Mouse (Mus musculus) midbrain, embryonic 11.5 days (tissue): ENCODE measurements around the gene Antxr1. TPM values are rescaled to one million over a fixed set of nuclear protein-coding genes. Genes with fewer than 3 reads are reported as not detected.
A peak's percentile ranks its signal among the peaks of the same experiment; 100 is the strongest.

Source experiments
- ATAC-seq: fragments of 200-750 bp; cut with Nextera tagmentation; 2 replicates; pipeline ENCODE4 v1.8.0; 2017; ENCODE audit warnings: moderate TSS enrichment, moderate library complexity; ENCODE audit not compliant: low FRiP score
- DNase-seq: peaks from one replicate; pipeline ENCODE4 v3.0.0; 2015; ENCODE audit warnings: low spot score; ENCODE audit errors: missing footprints
- H3K27ac ChIP-seq: fragments of 300-500 bp; sonication (generic); 2 replicates; pipeline ENCODE4 v1.5.1; 2014; ENCODE audit warnings: low read depth, low read length
- H3K27me3 ChIP-seq: fragments of 300-500 bp; sonication (generic); 2 replicates; pipeline ENCODE4 v1.6.1; 2014; ENCODE audit warnings: mild to moderate bottlenecking, low read length, moderate library complexity, mixed read lengths; ENCODE audit not compliant: control insufficient read depth, insufficient read depth
- H3K36me3 ChIP-seq: fragments of 300-500 bp; sonication (generic); 2 replicates; pipeline ENCODE4 v1.6.1; 2014; ENCODE audit warnings: mild to moderate bottlenecking, low read length, moderate library complexity, mixed read lengths; ENCODE audit not compliant: control insufficient read depth, insufficient read depth
- H3K4me1 ChIP-seq: fragments of 300-500 bp; sonication (generic); 2 replicates; pipeline ENCODE4 v1.6.1; 2014; ENCODE audit warnings: low read length; ENCODE audit not compliant: control insufficient read depth, insufficient read depth
- H3K4me2 ChIP-seq: fragments of 300-500 bp; sonication (generic); 2 replicates; pipeline ENCODE4 v1.6.1; 2014; ENCODE audit warnings: mild to moderate bottlenecking, moderate library complexity
- H3K4me3 ChIP-seq: fragments of 300-500 bp; sonication (generic); 2 replicates; pipeline ENCODE4 v1.5.1; 2014; ENCODE audit warnings: low read depth, low read length
- H3K9ac ChIP-seq: fragments of 300-500 bp; sonication (generic); 2 replicates; pipeline ENCODE4 v1.6.1; 2014; ENCODE audit warnings: low read length
- H3K9me3 ChIP-seq: fragments of 300-500 bp; sonication (generic); 2 replicates; pipeline ENCODE4 v1.6.1; 2016; ENCODE audit warnings: low read length; ENCODE audit not compliant: control insufficient read depth
- WGBS: fragments of 180-500 bp; shearing (Covaris S2); extraction: QIAGEN DNeasy Blood & Tissue Kit; methylation state at CpG from one replicate; pipeline ENCODE4 v1.1.7; 2014; 5-methylcytosine and 5-hydroxymethylcytosine counted together
- polyA plus RNA-seq: library from polyadenylated mRNA; unstranded; fragments of >200 nt; fragmentation: Nextera tagmentation; extraction: Ambion mirVana; gene quantifications from 2 replicates; pipeline ENCODE4 v1.2.1, GENCODE M21; 2014

Gene Antxr1
- polyA plus RNA-seq, 1 experiment from 2014 or later, result 4.9 TPM

GRCm38 (mm10) chr6:87334361-87335090 lies 1.1 kb downstream of the Antxr1 start:
- Histone ChIP-seq H3K27ac (no peak overlapping the region), H3K4me3 (peak overlapping the region; percentile 66), H3K4me1 (peaks cover 9% of the 10 kb centered on the region), H3K27me3 (no peaks in the 10 kb centered on the region), H3K9ac (peak overlapping the region; percentile 90), H3K36me3 (no peaks in the 10 kb centered on the region), H3K4me2 (peak overlapping the region; percentile 82), H3K9me3 (no peaks in the 10 kb centered on the region)
- 11% methylated on average over 11 of the region's 11 CpGs for WGBS
- DNase-seq (peak; percentile 93), ATAC-seq (no peak)

GRCm38 (mm10) chr6:87332380-87332779 lies 3.2 kb downstream of the Antxr1 start:
- Histone ChIP-seq H3K4me3 (no peak overlapping the region), H3K4me1 (peaks cover 9% of the 10 kb centered on the region), H3K9me3 (no peaks in the 10 kb centered on the region), H3K27me3 (no peaks in the 10 kb centered on the region), H3K9ac (no peak overlapping the region), H3K4me2 (no peak overlapping the region), H3K27ac (no peak overlapping the region), H3K36me3 (no peaks in the 10 kb centered on the region)
- WGBS, result 89% methylated on average over 2 of the region's 2 CpGs
- DNase-seq (peak; percentile 78), ATAC-seq (no peak)

- Histone ChIP-seq H3K4me1 (no peaks in the 10 kb centered on the region; the same call in none of the 2 replicates), H3K27me3 (no peaks in the 10 kb centered on the region), H3K27ac (no peak overlapping the region), H3K36me3 (no peaks in the 10 kb centered on the region), H3K9ac (no peak overlapping the region), H3K9me3 (no peaks in the 10 kb centered on the region), H3K4me2 (no peak overlapping the region), H3K4me3 (no peak overlapping the region)
- DNase-seq (peak; percentile 47), ATAC-seq (no peak)
- WGBS, result 89% methylated on average over 22 of the region's 22 CpGs
Measured at GRCm38 (mm10) chr6:87328265-87329173, 7.1 kb downstream of the Antxr1 start.

GRCm38 (mm10) chr6:87326932-87327331 lies 8.7 kb downstream of the Antxr1 start:
- Histone ChIP-seq H3K27me3 (no peaks in the 10 kb centered on the region), H3K9ac (no peak overlapping the region), H3K36me3 (no peaks in the 10 kb centered on the region), H3K4me1 (no peaks in the 10 kb centered on the region), H3K4me2 (no peak overlapping the region), H3K9me3 (no peaks in the 10 kb centered on the region), H3K27ac (no peak overlapping the region), H3K4me3 (no peak overlapping the region)
- ATAC-seq, result no peak
- 93% methylated on average over 2 of the region's 2 CpGs for WGBS
- DNase-seq, result no peak

GRCm38 (mm10) chr6:87323381-87323780 lies 12.2 kb downstream of the Antxr1 start:
- no peaks in the 10 kb centered on the region for H3K36me3 ChIP-seq
- WGBS, result 93% methylated on average over 2 of the region's 2 CpGs
- H3K27ac ChIP-seq, result no peak overlapping the region
- no peaks in the 10 kb centered on the region for H3K4me1 ChIP-seq
- no peak overlapping the region for H3K4me3 ChIP-seq
- no peak overlapping the region for H3K9ac ChIP-seq
- no peaks in the 10 kb centered on the region for H3K27me3 ChIP-seq
- no peaks in the 10 kb centered on the region for H3K9me3 ChIP-seq
- H3K4me2 ChIP-seq, result no peak overlapping the region
- DNase-seq, result no peak
- ATAC-seq, result no peak

- WGBS, result 96% methylated on average over 7 of the region's 7 CpGs
- no peak overlapping the region for H3K9ac ChIP-seq
Measured at GRCm38 (mm10) chr6:87318651-87319050, 17.0 kb downstream of the Antxr1 start.

GRCm38 (mm10) chr6:87316966-87317365 lies 18.7 kb downstream of the Antxr1 start:
- Histone ChIP-seq H3K9me3 (no peaks in the 10 kb centered on the region), H3K27ac (no peak overlapping the region), H3K4me3 (no peak overlapping the region), H3K36me3 (no peaks in the 10 kb centered on the region), H3K9ac (no peak overlapping the region), H3K27me3 (no peaks in the 10 kb centered on the region), H3K4me2 (no peak overlapping the region), H3K4me1 (no peaks in the 10 kb centered on the region)
- 95% methylated on average over 8 of the region's 8 CpGs for WGBS
- DNase-seq, result no peak
- no peak for ATAC-seq

More at GRCm38 (mm10) chr6:87318651-87319050, 17.0 kb downstream of the Antxr1 start:
- DNase-seq (no peak), ATAC-seq (no peak)
- H3K36me3 ChIP-seq, result no peaks in the 10 kb centered on the region
- no peak overlapping the region for H3K27ac ChIP-seq
- H3K4me2 ChIP-seq, result no peak overlapping the region
- H3K4me3 ChIP-seq, result no peak overlapping the region
- H3K4me1 ChIP-seq, result no peaks in the 10 kb centered on the region
- H3K9me3 ChIP-seq, result no peaks in the 10 kb centered on the region
- H3K27me3 ChIP-seq, result no peaks in the 10 kb centered on the region

- Histone ChIP-seq H3K27ac (no peak overlapping the region), H3K4me2 (no peak overlapping the region), H3K27me3 (no peaks in the 10 kb centered on the region), H3K36me3 (no peaks in the 10 kb centered on the region), H3K4me3 (no peak overlapping the region), H3K4me1 (no peaks in the 10 kb centered on the region), H3K9me3 (no peaks in the 10 kb centered on the region), H3K9ac (no peak overlapping the region)
- 90% methylated on average over 4 of the region's 4 CpGs for WGBS
- DNase-seq (no peak), ATAC-seq (no peak)
Measured at GRCm38 (mm10) chr6:87312761-87313160, 22.9 kb downstream of the Antxr1 start.

GRCm38 (mm10) chr6:87304486-87304885 lies 31.1 kb downstream of the Antxr1 start:
- Histone ChIP-seq H3K4me3 (no peak overlapping the region), H3K36me3 (no peaks in the 10 kb centered on the region), H3K4me2 (no peak overlapping the region), H3K27me3 (no peaks in the 10 kb centered on the region), H3K9me3 (no peaks in the 10 kb centered on the region), H3K27ac (no peak overlapping the region), H3K4me1 (peaks cover 2% of the 10 kb centered on the region; the same call in 1 of the 2 replicates), H3K9ac (no peak overlapping the region)
- 93% methylated on average over 8 of the region's 8 CpGs for WGBS
- ATAC-seq (no peak), DNase-seq (no peak)
